In genomic region chr16:8655599-8655998, GRCm38 (mm10) we compare ENCODE assay signal across 16 mouse cellular contexts. TPM values are rescaled to one million over a fixed set of nuclear protein-coding genes. Genes with fewer than 3 reads are reported as not detected.
DNase-seq lines count a peak whose midpoint lies in the region; ATAC-seq lines count a peak whose summit lies in the region.
"Had no signal": no experiment of that assay in that cellular context is flagged by ENCODE, and none has a peak within 500 bp of the region (broad histone marks: within the 10 kb centered on the region; RNA-seq: fewer than 3 reads in every experiment).

No protein-coding gene starts in this region.

- H3K9ac ChIP-seq in forebrain, embryonic 15.5 days (replicated peaks): no peak overlapping the region
- no peak overlapping the region for H3K9ac ChIP-seq in forebrain, embryonic 14.5 days (ENCODE audit: low read length)
- no peak overlapping the region for H3K9ac ChIP-seq in neural tube, embryonic 11.5 days (ENCODE audit: low read length)
- H3K9ac ChIP-seq in liver, embryonic 11.5 days (ENCODE audit: low read depth, low read length): no peak overlapping the region
- H3K9ac ChIP-seq: embryonic facial prominence, embryonic 15.5 days; heart, embryonic 13.5 days; hindbrain, embryonic 13.5 days had no signal

- DNase-seq in forebrain, embryonic 14.5 days (ENCODE audit: low spot score): no peak
- no peak for DNase-seq in neural tube, embryonic 11.5 days (ENCODE audit: low spot score)
- no peak for DNase-seq in neural tube, embryonic 10.5 days (ENCODE audit: extremely low spot score, low spot score)
- no peak for DNase-seq in liver, embryonic 11.5 days (ENCODE audit: low spot score)
- no peak for DNase-seq in retina, embryonic 14.5 days (ENCODE audit: low spot score)
- no peak for DNase-seq in spleen, adult 12 weeks (ENCODE audit: low spot score)
- DNase-seq: adrenal gland, adult 2 months; cerebellum, postnatal 36 days; kidney, postnatal 14 days had no signal

- H3K9me3 ChIP-seq in forebrain, embryonic 15.5 days: no peaks in the 10 kb centered on the region
- H3K9me3 ChIP-seq in forebrain, embryonic 14.5 days (replicated peaks; ENCODE audit: control insufficient read depth, low read length): no peaks in the 10 kb centered on the region
- H3K9me3 ChIP-seq in neural tube, embryonic 11.5 days (ENCODE audit: control insufficient read depth, low read length): no peaks in the 10 kb centered on the region
- no peaks in the 10 kb centered on the region for H3K9me3 ChIP-seq in liver, embryonic 11.5 days (ENCODE audit: control insufficient read depth, low read length)
- H3K9me3 ChIP-seq: embryonic facial prominence, embryonic 15.5 days; heart, embryonic 13.5 days; hindbrain, embryonic 13.5 days had no signal

- no peaks in the 10 kb centered on the region for H3K27me3 ChIP-seq in forebrain, embryonic 15.5 days
- H3K27me3 ChIP-seq in forebrain, embryonic 14.5 days (replicated peaks; ENCODE audit: control insufficient read depth, insufficient read depth, low read length): no peaks in the 10 kb centered on the region
- no peaks in the 10 kb centered on the region for H3K27me3 ChIP-seq in neural tube, embryonic 11.5 days (ENCODE audit: control insufficient read depth, insufficient read depth, low read length)
- H3K27me3 ChIP-seq in liver, embryonic 11.5 days (replicated peaks; ENCODE audit: control insufficient read depth, insufficient read depth, low read length): no peaks in the 10 kb centered on the region
- H3K27me3 ChIP-seq: embryonic facial prominence, embryonic 15.5 days; heart, embryonic 13.5 days; hindbrain, embryonic 13.5 days had no signal

- peaks cover 58% of the 10 kb centered on the region for H3K36me3 ChIP-seq in forebrain, embryonic 15.5 days
- peaks cover 80% of the 10 kb centered on the region for H3K36me3 ChIP-seq in forebrain, embryonic 14.5 days (ENCODE audit: control insufficient read depth, insufficient read depth, low read length)
- H3K36me3 ChIP-seq in neural tube, embryonic 11.5 days (ENCODE audit: control insufficient read depth, insufficient read depth, low read length): peaks cover 9% of the 10 kb centered on the region
- peaks cover 33% of the 10 kb centered on the region for H3K36me3 ChIP-seq in liver, embryonic 11.5 days (ENCODE audit: control insufficient read depth, insufficient read depth, low read length)

- no peak overlapping the region for H3K4me2 ChIP-seq in forebrain, embryonic 15.5 days (replicated peaks)
- no peak overlapping the region for H3K4me2 ChIP-seq in forebrain, embryonic 14.5 days (ENCODE audit: low read length)
- H3K4me2 ChIP-seq in neural tube, embryonic 11.5 days (ENCODE audit: low read depth): no peak overlapping the region
- H3K4me2 ChIP-seq in liver, embryonic 11.5 days: no peak overlapping the region
- H3K4me2 ChIP-seq: embryonic facial prominence, embryonic 15.5 days; heart, embryonic 13.5 days; hindbrain, embryonic 13.5 days had no signal

- H3K4me3 ChIP-seq in forebrain, embryonic 15.5 days: no peak overlapping the region
- H3K4me3 ChIP-seq in forebrain, embryonic 14.5 days (ENCODE audit: low read depth, low read length): no peak overlapping the region
- no peak overlapping the region for H3K4me3 ChIP-seq in neural tube, embryonic 11.5 days (ENCODE audit: low read depth, low read length)
- no peak overlapping the region for H3K4me3 ChIP-seq in liver, embryonic 11.5 days (ENCODE audit: low read depth, low read length)
- H3K4me3 ChIP-seq: embryonic facial prominence, embryonic 15.5 days; heart, embryonic 13.5 days; hindbrain, embryonic 13.5 days had no signal

- no peaks in the 10 kb centered on the region for H3K4me1 ChIP-seq in forebrain, embryonic 15.5 days
- no peaks in the 10 kb centered on the region for H3K4me1 ChIP-seq in forebrain, embryonic 14.5 days (ENCODE audit: control insufficient read depth, insufficient read depth, low read length)
- no peaks in the 10 kb centered on the region for H3K4me1 ChIP-seq in neural tube, embryonic 11.5 days (ENCODE audit: control insufficient read depth, insufficient read depth, low read length)
- H3K4me1 ChIP-seq in liver, embryonic 11.5 days (replicated peaks; ENCODE audit: control insufficient read depth, insufficient read depth, low read length): no peaks in the 10 kb centered on the region; the same call in none of the 2 replicates
- H3K4me1 ChIP-seq: embryonic facial prominence, embryonic 15.5 days; heart, embryonic 13.5 days; hindbrain, embryonic 13.5 days had no signal

- H3K27ac ChIP-seq in forebrain, embryonic 15.5 days (replicated peaks): peak overlapping the region; percentile 38; the same call in 1 of the 2 replicates
- H3K27ac ChIP-seq in forebrain, embryonic 14.5 days (ENCODE audit: low read depth, low read length): no peak overlapping the region
- H3K27ac ChIP-seq in neural tube, embryonic 11.5 days (ENCODE audit: low read depth, low read length): no peak overlapping the region
- H3K27ac ChIP-seq in liver, embryonic 11.5 days (ENCODE audit: low read depth, low read length): no peak overlapping the region
- H3K27ac ChIP-seq: embryonic facial prominence, embryonic 15.5 days; heart, embryonic 13.5 days; hindbrain, embryonic 13.5 days had no signal

- no peak for ATAC-seq in forebrain, embryonic 15.5 days (replicated peaks)
- no peak for ATAC-seq in forebrain, embryonic 14.5 days
- 0 out of 2 replicates have a peak, but pooled peaks have one; percentile 11 for ATAC-seq in neural tube, embryonic 11.5 days (ENCODE audit: insufficient read depth, low FRiP score, low TSS enrichment)
- peak; percentile 29; the same call in 1 of the 2 replicates for ATAC-seq in liver, embryonic 11.5 days (replicated peaks; ENCODE audit: low FRiP score)
- ATAC-seq in megakaryocyte-erythroid progenitor cell, adult 5-6 weeks (replicated peaks; ENCODE audit: low FRiP score, low TSS enrichment, poor library complexity, severe bottlenecking): peak; percentile 80

- 89% methylated on average over 9 of the region's 9 CpGs for WGBS in forebrain, embryonic 15.5 days
- WGBS in forebrain, embryonic 14.5 days: 91% methylated on average over 9 of the region's 9 CpGs
- 84% methylated on average over 9 of the region's 9 CpGs for WGBS in neural tube, embryonic 11.5 days
- WGBS in liver, embryonic 11.5 days: 74% methylated on average over 9 of the region's 9 CpGs

RNA-seq across cellular contexts. Expression of gene Carhsp1, which starts 16.4 kb away (rescaled TPM):
- 183 and 199 TPM in 2 replicates for polyA plus RNA-seq in forebrain, embryonic 15.5 days (2015; fragmentation: Nextera tagmentation; extraction: Ambion mirVana)
- 84.0 and 95.0 TPM in 2 replicates for polyA plus RNA-seq in forebrain, embryonic 14.5 days (2014; fragmentation: Nextera tagmentation; extraction: Ambion mirVana)
- 72.8 and 78.4 TPM in 2 replicates for polyA plus RNA-seq in neural tube, embryonic 11.5 days (2014; fragmentation: Nextera tagmentation; extraction: Ambion mirVana)
- polyA plus RNA-seq in liver, embryonic 11.5 days (2014; fragmentation: Nextera tagmentation; extraction: Ambion mirVana): 24.9 and 25.4 TPM in 2 replicates
- 28.8 and 32.5 TPM in 2 replicates for total RNA-seq in megakaryocyte-erythroid progenitor cell, adult 5-6 weeks (2014; fragmentation: Nextera tagmentation)
- 18.5 and 23.8 TPM in 2 replicates for total RNA-seq in megakaryocyte-erythroid progenitor cell, adult 5-6 weeks (2017)

RNA-seq across cellular contexts. Expression of gene Tmem186, which starts 18.1 kb away (rescaled TPM):
- 24.8 and 25.9 TPM in 2 replicates for polyA plus RNA-seq in forebrain, embryonic 15.5 days (2015; fragmentation: Nextera tagmentation; extraction: Ambion mirVana)
- 14.8 TPM in 2 replicates for polyA plus RNA-seq in forebrain, embryonic 14.5 days (2014; fragmentation: Nextera tagmentation; extraction: Ambion mirVana)
- 18.0 and 24.1 TPM in 2 replicates for polyA plus RNA-seq in neural tube, embryonic 11.5 days (2014; fragmentation: Nextera tagmentation; extraction: Ambion mirVana)
- 16.4 and 19.4 TPM in 2 replicates for polyA plus RNA-seq in liver, embryonic 11.5 days (2014; fragmentation: Nextera tagmentation; extraction: Ambion mirVana)
- 17.2 and 18.1 TPM in 2 replicates for total RNA-seq in megakaryocyte-erythroid progenitor cell, adult 5-6 weeks (2014; fragmentation: Nextera tagmentation)
- total RNA-seq in megakaryocyte-erythroid progenitor cell, adult 5-6 weeks (2017): 12.5 and 22.9 TPM in 2 replicates

RNA-seq across cellular contexts. Expression of gene Pmm2, which starts 18.1 kb away (rescaled TPM):
- 49.6 and 49.9 TPM in 2 replicates for polyA plus RNA-seq in forebrain, embryonic 15.5 days (2015; fragmentation: Nextera tagmentation; extraction: Ambion mirVana)
- 34.7 and 36.3 TPM in 2 replicates for polyA plus RNA-seq in forebrain, embryonic 14.5 days (2014; fragmentation: Nextera tagmentation; extraction: Ambion mirVana)
- polyA plus RNA-seq in neural tube, embryonic 11.5 days (2014; fragmentation: Nextera tagmentation; extraction: Ambion mirVana): 40.2 and 40.6 TPM in 2 replicates
- polyA plus RNA-seq in liver, embryonic 11.5 days (2014; fragmentation: Nextera tagmentation; extraction: Ambion mirVana): 52.9 and 55.8 TPM in 2 replicates
- total RNA-seq in megakaryocyte-erythroid progenitor cell, adult 5-6 weeks (2014; fragmentation: Nextera tagmentation): 54.8 and 74.7 TPM in 2 replicates
- 51.1 and 56.8 TPM in 2 replicates for total RNA-seq in megakaryocyte-erythroid progenitor cell, adult 5-6 weeks (2017)

RNA-seq across cellular contexts. Expression of gene Gm5767, which starts 25.0 kb away (rescaled TPM):
- polyA plus RNA-seq in forebrain, embryonic 15.5 days (2015; fragmentation: Nextera tagmentation; extraction: Ambion mirVana): not detected in 2 replicates
- polyA plus RNA-seq in forebrain, embryonic 14.5 days (2014; fragmentation: Nextera tagmentation; extraction: Ambion mirVana): not detected in 2 replicates
- polyA plus RNA-seq in neural tube, embryonic 11.5 days (2014; fragmentation: Nextera tagmentation; extraction: Ambion mirVana): not detected in 2 replicates
- not detected in 2 replicates for polyA plus RNA-seq in liver, embryonic 11.5 days (2014; fragmentation: Nextera tagmentation; extraction: Ambion mirVana)
- total RNA-seq in megakaryocyte-erythroid progenitor cell, adult 5-6 weeks (2014; fragmentation: Nextera tagmentation): not detected in 2 replicates
- total RNA-seq in megakaryocyte-erythroid progenitor cell, adult 5-6 weeks (2017): not detected in 2 replicates
- total RNA-seq: adrenal gland, adult 2 months; left cerebral cortex, postnatal 10 days had no signal
- polyA plus RNA-seq: embryonic facial prominence, embryonic 15.5 days; heart, embryonic 13.5 days; hindbrain, embryonic 13.5 days; lung, embryonic 16.5 days had no signal

Comparison
In these comparisons a context has a peak if more than half of its experiments do, and no peak if none do; other contexts are left out.
1. ATAC-seq: peak in neural tube, embryonic 11.5 days (single experiment), liver, embryonic 11.5 days (single experiment) and megakaryocyte-erythroid progenitor cell, adult 5-6 weeks (single experiment); none in forebrain, embryonic 15.5 days (single experiment) and forebrain, embryonic 14.5 days (single experiment).